Mouse (Mus musculus) left cerebral cortex, postnatal 25 days (tissue): ENCODE results near the gene Astn2. TPM values are rescaled to one million over a fixed set of nuclear protein-coding genes. Genes with fewer than 3 reads are reported as not detected.

Experiments
- DNase-seq, 2 experiments: peaks; one replicate each; pipeline ENCODE4 v3.0.0; 2022; ENCODE audit warnings: low spot score in 2 of 2, mixed read lengths in 1 of 2
- intact Hi-C: fragments of 180-260 bp; cut with DNase I; formaldehyde crosslinking; loops from one replicate; pipeline ENCODE4 v1.15.1; 2025
- total RNA-seq, 2 experiments: library from RNA; stranded (reverse); gene quantifications; 2 replicates each; pipeline ENCODE4 v1.2.3; 2021

Astn2 gene
- total RNA-seq, 2 experiments from 2014 or later = 40.9 to 42.9 TPM

GRCm38 (mm10) chr4:65420511-65420931, 983.9 kb downstream of the Astn2 start:
- no peak for DNase-seq
- intact Hi-C loops = no loop called here

GRCm38 (mm10) chr4:65415507-65415906, 988.9 kb downstream of the Astn2 start:
- intact Hi-C loops = no loop called here
- DNase-seq = no peak

DNA sequence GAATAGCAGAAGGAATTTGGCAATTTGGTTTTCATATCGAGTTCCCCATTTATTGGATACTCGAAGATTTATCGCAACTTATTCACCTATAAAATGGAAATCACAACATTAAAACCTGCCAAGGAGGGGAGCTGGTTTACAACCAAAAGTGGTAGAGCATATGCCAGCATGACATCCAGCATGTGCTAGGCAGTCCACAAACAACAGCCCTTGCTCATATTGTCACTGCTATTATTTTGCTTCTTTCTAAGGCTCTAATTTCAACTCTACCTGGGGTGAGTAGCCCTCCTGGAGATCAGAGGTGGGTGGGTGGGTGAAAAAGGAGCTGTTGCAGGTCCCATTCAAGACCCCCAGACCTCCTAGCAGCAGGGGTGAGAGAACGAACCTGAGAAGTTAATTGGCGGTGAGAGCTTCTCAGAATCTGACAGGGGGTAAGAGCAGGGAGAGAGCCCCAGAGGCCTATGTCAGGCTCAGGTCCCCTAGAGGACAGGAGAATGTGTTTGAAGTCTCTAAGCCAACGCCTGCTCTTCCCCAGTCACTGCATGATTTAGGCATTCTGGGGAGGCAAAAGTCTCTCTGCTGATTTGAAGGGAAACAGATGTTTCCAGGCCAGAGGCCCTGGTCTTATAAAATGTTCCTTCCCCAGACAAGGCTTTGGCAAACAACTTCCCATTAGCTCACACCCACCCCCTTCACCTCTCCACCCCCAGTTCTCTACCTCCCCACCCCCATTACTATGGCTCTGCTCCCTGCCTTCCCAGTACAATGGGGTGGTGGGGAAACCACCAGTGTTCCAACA, 1001.4 kb downstream of the Astn2 start:
- DNase-seq = no peak
- intact Hi-C loops = no loop called here

DNA sequence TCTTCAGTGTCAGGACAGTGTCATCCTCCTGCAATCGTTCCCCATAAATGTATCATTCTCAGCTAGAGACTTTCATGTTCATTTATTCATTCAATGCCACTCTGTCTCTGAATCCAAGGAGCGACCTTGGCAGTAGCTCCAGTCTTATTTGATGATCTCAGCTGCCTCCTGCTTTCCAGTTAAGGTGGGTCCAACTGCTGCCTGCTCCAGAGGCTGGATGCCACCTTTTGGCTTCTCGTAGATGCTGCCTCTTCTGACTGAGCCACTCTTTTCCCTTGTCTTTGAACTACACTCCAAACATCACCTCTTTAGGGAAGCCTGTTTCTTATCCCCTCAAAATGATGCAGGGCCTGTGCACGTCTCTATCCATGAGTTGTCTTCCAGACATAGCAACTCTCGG, 1002.1 kb downstream of the Astn2 start:
- no peak for DNase-seq
- intact Hi-C loops = no loop called here

DNA sequence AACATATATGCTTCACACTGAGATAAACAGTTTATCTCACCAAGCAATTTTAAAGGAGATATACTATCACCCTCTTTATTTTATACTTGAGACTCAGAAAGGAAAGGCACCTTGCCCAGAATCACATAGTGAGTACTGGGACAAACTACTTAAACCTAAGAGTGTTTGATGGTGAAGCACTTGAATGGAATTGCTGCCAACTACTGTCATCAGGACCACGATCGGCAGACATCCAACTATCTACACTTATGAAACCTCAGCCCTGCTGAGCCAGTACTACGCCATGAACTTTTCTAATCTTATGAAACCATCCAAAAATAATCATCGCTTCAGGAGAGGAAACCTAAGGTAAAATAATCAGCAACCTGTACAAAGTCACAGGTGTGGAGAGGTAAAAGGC, 1005.0 kb downstream of the Astn2 start:
- no peak for DNase-seq
- intact Hi-C loops = no loop called here

- DNase-seq = peak; percentile 1 to 49
These were observed 1007.6 kb downstream of the Astn2 start for GRCm38 (mm10) chr4:65396806-65397205.

DNA sequence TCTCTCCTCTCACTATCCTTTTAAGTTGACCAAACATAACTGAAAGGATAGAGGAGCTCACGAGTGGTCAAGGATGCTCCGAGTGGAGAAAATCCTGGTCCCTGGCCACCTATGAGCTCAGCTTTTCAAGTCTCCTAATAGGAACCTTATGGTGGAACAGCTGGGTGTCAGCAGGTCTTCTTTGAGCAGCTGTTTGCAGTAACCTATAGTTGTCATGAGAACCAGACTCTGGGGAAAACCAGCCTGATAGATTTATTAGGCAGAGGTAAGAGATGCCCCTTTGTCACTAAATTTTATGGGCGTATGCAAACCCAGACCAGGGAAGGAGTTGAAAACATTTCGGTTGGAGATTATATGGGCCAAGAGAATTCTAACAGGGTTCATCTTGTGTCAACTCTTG, 1013.4 kb downstream of the Astn2 start:
- intact Hi-C loops = no loop called here
- no peak for DNase-seq

More at GRCm38 (mm10) chr4:65396806-65397205, 1007.6 kb downstream of the Astn2 start:
- intact Hi-C loops = no loop called here

GRCm38 (mm10) chr4:65383070-65383469, 1021.3 kb downstream of the Astn2 start:
- intact Hi-C loops = no loop called here

GRCm38 (mm10) chr4:65379461-65379860, 1025.0 kb downstream of the Astn2 start:
- intact Hi-C loops = no loop called here
- DNase-seq = no peak

More at GRCm38 (mm10) chr4:65383070-65383469, 1021.3 kb downstream of the Astn2 start:
- no peak for DNase-seq

- intact Hi-C loops = no loop called here
- DNase-seq = no peak
These were observed 1027.8 kb downstream of the Astn2 start for GRCm38 (mm10) chr4:65376571-65376970.

GRCm38 (mm10) chr4:65373841-65374240, 1030.6 kb downstream of the Astn2 start:
- DNase-seq = no peak
- intact Hi-C loops = no loop called here

GRCm38 (mm10) chr4:65372731-65373130, 1031.7 kb downstream of the Astn2 start:
- DNase-seq = peak; percentile 3 to 9
- intact Hi-C loops = no loop called here

- DNase-seq = no peak
- intact Hi-C loops = no loop called here
These were observed 1037.3 kb downstream of the Astn2 start for GRCm38 (mm10) chr4:65367135-65367534.

DNA sequence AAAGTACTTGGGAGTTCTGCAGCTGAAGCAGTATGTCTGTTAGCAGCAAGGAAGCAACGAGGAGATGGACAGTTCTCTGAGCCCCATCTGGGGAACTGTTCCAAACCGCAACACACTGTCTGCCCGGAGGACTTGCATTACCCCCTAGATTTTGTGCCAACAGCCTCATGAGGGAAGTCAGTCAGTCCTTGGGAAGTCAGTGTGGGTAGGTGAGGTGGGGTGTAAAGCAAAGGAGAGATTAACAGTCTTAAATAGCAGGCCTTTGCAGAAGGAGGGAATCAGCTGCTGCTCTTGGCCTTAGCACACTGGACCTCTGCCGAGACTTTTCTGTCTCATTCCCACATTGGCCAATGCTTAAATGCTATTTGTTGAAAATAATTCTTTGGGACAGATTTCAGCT, 1049.8 kb downstream of the Astn2 start:
- intact Hi-C loops = no loop called here
- DNase-seq = no peak

DNA sequence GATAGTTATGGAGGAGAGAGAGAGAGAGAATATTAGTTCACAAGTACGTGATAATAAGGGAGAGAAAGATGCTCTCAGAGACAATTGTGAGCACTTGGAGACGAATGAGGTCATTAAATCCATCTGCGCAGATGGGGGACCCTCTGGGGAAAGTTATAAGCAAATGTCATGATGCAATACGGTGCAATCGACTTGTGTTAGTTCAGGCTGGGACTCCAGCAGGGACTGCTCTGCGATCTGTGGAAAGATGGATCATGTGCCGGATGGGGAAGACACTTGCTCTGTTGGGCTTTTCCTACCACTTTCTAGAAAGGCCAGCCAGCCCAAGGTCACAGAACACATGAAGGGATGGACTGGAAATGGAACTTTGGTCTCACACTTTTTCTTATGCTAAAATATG, 1053.9 kb downstream of the Astn2 start:
- DNase-seq = no peak
- intact Hi-C loops = no loop called here

- intact Hi-C loops = no loop called here
- no peak for DNase-seq
These were observed 1062.6 kb downstream of the Astn2 start for GRCm38 (mm10) chr4:65341766-65342165.

- DNase-seq = no peak
- intact Hi-C loops = no loop called here
These were observed 1070.7 kb downstream of the Astn2 start for GRCm38 (mm10) chr4:65333718-65334117.
